Mouse (Mus musculus): ENCODE measurements around the gene Gm43738. TPM values are rescaled to one million over a fixed set of nuclear protein-coding genes. Genes with fewer than 3 reads are reported as not detected.

Gene Gm43738
- 0.68 TPM in 1 of 2 replicates, not detected in the other for polyA plus RNA-seq (2012; ENCODE audit: low replicate concordance)

DNA sequence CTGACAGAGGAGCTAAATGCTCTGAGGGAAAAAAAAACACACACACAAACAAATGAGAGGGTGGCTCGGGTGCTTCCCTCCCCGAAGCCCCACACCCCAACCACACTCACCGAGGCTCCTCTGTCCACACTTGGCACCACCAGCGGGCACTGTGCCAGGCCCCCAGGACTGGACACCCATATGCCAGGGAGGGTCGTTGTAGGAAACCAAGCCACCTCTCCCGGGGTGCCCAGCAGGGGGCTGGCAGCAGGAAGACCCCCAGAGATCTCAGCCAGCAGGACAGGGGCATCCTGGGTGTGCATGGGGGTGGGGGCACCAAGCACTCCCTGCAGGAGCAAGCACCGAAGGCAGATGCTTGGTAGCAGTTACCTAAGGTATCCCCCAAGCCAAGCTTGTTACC lies at the start of gene Gm43738:
Gene Gm43738 (minus strand): TSS at position 289 of the 400 bp plus-strand sequence.

DNA sequence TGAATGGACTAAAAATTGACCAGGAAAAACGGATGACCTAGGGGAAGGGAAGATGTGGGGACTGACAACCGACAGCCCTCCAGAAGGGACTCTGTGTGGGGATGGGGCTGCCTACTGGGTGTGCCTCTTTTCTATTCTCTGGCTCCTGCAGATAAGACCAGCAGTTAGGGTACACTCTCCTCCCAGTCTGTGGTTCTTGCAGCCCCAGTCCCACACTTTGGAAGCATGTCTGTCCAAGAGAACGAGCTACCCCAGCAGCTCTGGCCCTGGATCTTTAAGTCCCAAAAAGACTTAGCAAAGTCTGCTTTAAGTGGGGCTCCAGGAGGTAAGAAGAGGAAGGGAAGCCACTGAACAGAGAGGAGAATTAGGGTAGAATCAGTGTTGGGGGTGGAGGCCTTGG lies 35.1 kb upstream of the Gm43738 start, which contains the start of gene Pklr:
Gene Pklr (plus strand): TSS at position 185 of the 400 bp plus-strand sequence.

DNA sequence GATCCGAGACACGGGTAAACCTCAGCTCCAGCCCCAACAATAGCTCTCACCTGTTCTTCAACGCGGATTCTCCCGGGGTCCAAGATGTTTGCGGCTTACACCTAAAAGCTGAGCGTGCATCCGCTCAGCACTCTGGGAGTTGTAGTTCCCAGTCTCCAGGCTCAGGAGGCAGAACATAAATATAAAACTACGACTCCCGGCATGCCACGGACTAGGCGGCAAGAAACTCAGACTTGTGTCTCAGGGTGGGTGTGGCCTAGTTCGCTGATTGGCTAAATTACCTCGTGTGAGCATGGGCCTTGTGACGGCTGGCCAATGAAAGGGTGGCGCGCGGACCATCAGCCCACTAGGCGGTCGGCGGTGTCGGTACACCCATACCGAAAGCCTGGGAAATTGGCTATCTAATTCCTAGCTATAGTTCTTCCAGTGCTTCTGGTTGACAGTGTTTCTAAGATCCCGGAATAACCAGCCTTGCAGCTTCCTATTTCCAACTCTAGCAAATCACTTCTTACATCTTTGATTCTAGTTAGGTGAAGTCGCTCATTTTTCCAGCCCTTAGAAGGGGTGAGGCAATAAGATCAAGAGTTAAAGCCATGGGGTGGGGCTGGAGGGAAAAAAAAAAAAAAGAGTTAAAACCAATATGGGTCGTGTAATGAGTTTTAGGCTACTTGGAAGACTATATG lies 1.1 kb upstream of the Gm43738 start, which contains the start of gene Fdps:
Gene Fdps (minus strand): TSS at position 148 of the 683 bp plus-strand sequence.

DNA sequence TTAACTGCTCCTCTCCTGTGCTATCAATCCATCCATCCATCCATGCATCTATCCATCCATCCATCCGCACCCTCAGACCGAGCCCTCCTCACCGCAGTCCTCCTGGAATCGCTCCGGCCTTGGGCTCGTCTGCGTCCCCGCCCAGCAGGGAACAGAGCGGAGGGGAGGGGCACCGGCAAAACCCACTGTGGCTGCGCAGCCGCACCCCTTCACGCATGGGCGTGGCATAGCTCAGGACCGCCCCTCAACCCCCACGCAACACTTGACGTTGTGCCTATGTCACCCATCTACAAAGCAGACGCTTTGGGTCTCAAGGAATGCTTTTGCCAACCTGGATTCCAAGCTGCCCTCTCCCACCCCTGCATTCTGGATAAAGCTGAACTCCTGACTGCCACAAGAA lies 7.7 kb downstream of the Gm43738 start, which contains the start of gene Rusc1:
Gene Rusc1 (minus strand): TSS at position 137 of the 400 bp plus-strand sequence.

Other genes starting within 250 kb of the Gm43738 start
- 12.0 and 14.3 TPM in 2 replicates for gene Msto1, start 187.1 kb downstream of the Gm43738 start, polyA plus RNA-seq (2012; ENCODE audit: low replicate concordance)
- gene Ash1l, start 150.5 kb downstream of the Gm43738 start, polyA plus RNA-seq (2012; ENCODE audit: low replicate concordance): 5.1 and 8.2 TPM in 2 replicates
- gene Dap3, start 149.9 kb downstream of the Gm43738 start, polyA plus RNA-seq (2012; ENCODE audit: low replicate concordance): 43.7 and 77.3 TPM in 2 replicates
- gene Rusc1, start 7.8 kb downstream of the Gm43738 start, polyA plus RNA-seq (2012; ENCODE audit: low replicate concordance): 39.4 and 51.6 TPM in 2 replicates
- 4.4 and 8.8 TPM in 2 replicates for gene Fdps, start 860 bp upstream of the Gm43738 start, polyA plus RNA-seq (2012; ENCODE audit: low replicate concordance)
- gene Pklr, start 35.0 kb upstream of the Gm43738 start, polyA plus RNA-seq (2012; ENCODE audit: low replicate concordance): 5.5 and 56.5 TPM in 2 replicates
- gene Hcn3, start 59.1 kb upstream of the Gm43738 start, polyA plus RNA-seq (2012; ENCODE audit: low replicate concordance): 3.0 and 4.4 TPM in 2 replicates
- gene Clk2, start 63.7 kb upstream of the Gm43738 start, polyA plus RNA-seq (2012; ENCODE audit: low replicate concordance): 48.8 and 75.7 TPM in 2 replicates
- 280 and 307 TPM in 2 replicates for gene Scamp3, start 76.4 kb upstream of the Gm43738 start, polyA plus RNA-seq (2012; ENCODE audit: low replicate concordance)
- 144 and 333 TPM in 2 replicates for gene Fam189b, start 82.0 kb upstream of the Gm43738 start, polyA plus RNA-seq (2012; ENCODE audit: low replicate concordance)
- gene Gba, start 101.8 kb upstream of the Gm43738 start, polyA plus RNA-seq (2012; ENCODE audit: low replicate concordance): 14.9 and 15.3 TPM in 2 replicates
- 0.47 and 0.53 TPM in 2 replicates for gene Thbs3, start 114.1 kb upstream of the Gm43738 start, polyA plus RNA-seq (2012; ENCODE audit: low replicate concordance)
- gene Mtx1, start 126.0 kb upstream of the Gm43738 start, polyA plus RNA-seq (2012; ENCODE audit: low replicate concordance): 196 and 222 TPM in 2 replicates
- 0.72 and 1.1 TPM in 2 replicates for gene Muc1, start 128.0 kb upstream of the Gm43738 start, polyA plus RNA-seq (2012; ENCODE audit: low replicate concordance)
- 77.7 and 182 TPM in 2 replicates for gene Krtcap2, start 144.9 kb upstream of the Gm43738 start, polyA plus RNA-seq (2012; ENCODE audit: low replicate concordance)
- gene Trim46, start 145.2 kb upstream of the Gm43738 start, polyA plus RNA-seq (2012; ENCODE audit: low replicate concordance): 7.9 and 14.5 TPM in 2 replicates
- 332 and 345 TPM in 2 replicates for gene Dpm3, start 158.3 kb upstream of the Gm43738 start, polyA plus RNA-seq (2012; ENCODE audit: low replicate concordance)
- 38.7 and 63.5 TPM in 2 replicates for gene Slc50a1, start 169.5 kb upstream of the Gm43738 start, polyA plus RNA-seq (2012; ENCODE audit: low replicate concordance)
- 0.37 and 0.85 TPM in 2 replicates for gene Efna1, start 180.0 kb upstream of the Gm43738 start, polyA plus RNA-seq (2012; ENCODE audit: low replicate concordance)
- not detected in 2 replicates for gene Efna3, start 221.9 kb upstream of the Gm43738 start, polyA plus RNA-seq (2012; ENCODE audit: low replicate concordance)
- gene Efna4, start 236.9 kb upstream of the Gm43738 start, polyA plus RNA-seq (2012; ENCODE audit: low replicate concordance): 0.65 and 1.9 TPM in 2 replicates
- gene Adam15, start 248.9 kb upstream of the Gm43738 start, polyA plus RNA-seq (2012; ENCODE audit: low replicate concordance): 41.8 and 169 TPM in 2 replicates